Comparison of ENCODE assay signal across 15 mouse cellular contexts in the genomic region with DNA sequence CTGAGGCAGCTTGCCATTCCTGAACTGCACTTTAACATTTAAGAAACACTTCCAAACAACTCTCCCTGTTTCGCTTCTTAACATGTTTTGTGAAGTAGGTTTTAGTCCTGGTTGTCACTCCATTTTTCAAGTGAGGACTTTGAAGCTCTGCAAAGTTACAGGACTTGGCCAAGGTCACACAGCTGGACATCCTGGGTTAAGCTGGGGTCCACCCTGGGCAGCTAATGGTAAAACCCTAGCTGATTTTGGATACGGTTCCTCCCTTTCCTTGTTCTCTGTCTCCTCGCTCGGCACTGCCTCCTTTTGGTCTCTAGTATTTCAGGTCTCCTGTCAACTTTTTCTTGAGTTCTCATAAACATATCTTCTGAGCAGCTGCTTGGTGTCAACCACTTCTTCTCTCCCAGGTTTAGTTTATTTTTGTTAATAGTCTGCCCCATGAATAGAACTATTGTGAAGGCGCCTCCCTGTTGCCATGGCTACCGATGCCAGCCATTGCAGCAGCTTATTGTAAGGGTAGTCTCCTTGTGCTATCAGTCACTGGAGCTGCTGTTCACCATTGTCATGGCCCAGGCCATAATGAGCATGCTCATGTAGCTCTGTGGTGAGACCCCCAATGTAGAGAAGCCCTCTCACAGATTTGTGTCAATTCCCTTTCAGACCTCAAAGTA.
DNase-seq lines count a peak whose midpoint lies in the region; ATAC-seq and TF ChIP-seq lines count a peak whose summit lies in the region.
"Had no signal": no experiment of that assay in that cellular context is flagged by ENCODE, and none has a peak within 500 bp of the region (broad histone marks: within the 10 kb centered on the region; RNA-seq: fewer than 3 reads in every experiment).

No protein-coding gene starts in this region.

- no peak overlapping the region for H3K4me2 ChIP-seq in embryonic facial prominence, embryonic 14.5 days (ENCODE audit: low read depth, low read length)
- no peak overlapping the region for H3K4me2 ChIP-seq in hindbrain, postnatal 0 days (ENCODE audit: low read depth, low read length)
- no peak overlapping the region for H3K4me2 ChIP-seq in intestine, postnatal 0 days (replicated peaks; ENCODE audit: low read depth)
- H3K4me2 ChIP-seq: hindbrain, embryonic 15.5 days had no signal

- WGBS in embryonic facial prominence, embryonic 14.5 days = 72% methylated on average over 6 of the region's 6 CpGs
- 42% methylated on average over 6 of the region's 6 CpGs for WGBS in hindbrain, postnatal 0 days
- WGBS in intestine, postnatal 0 days = 88% methylated on average over 6 of the region's 6 CpGs

- ATAC-seq in embryonic facial prominence, embryonic 14.5 days (ENCODE audit: low read depth) = no peak
- 0 out of 2 replicates have a peak, but pooled peaks have one; percentile 55 for ATAC-seq in hindbrain, postnatal 0 days
- ATAC-seq in intestine, postnatal 0 days = no peak

- no peak overlapping the region for H3K27ac ChIP-seq in embryonic facial prominence, embryonic 14.5 days (replicated peaks; ENCODE audit: low read depth, low read length)
- H3K27ac ChIP-seq in hindbrain, postnatal 0 days = no peak overlapping the region
- no peak overlapping the region for H3K27ac ChIP-seq in intestine, postnatal 0 days (ENCODE audit: low read depth, low read length)
- H3K27ac ChIP-seq: heart, embryonic 10.5 days; hindbrain, embryonic 15.5 days had no signal

- H3K9ac ChIP-seq in embryonic facial prominence, embryonic 14.5 days (ENCODE audit: low read depth, low read length) = no peak overlapping the region
- H3K9ac ChIP-seq in hindbrain, postnatal 0 days (replicated peaks; ENCODE audit: low read length) = no peak overlapping the region
- H3K9ac ChIP-seq in intestine, postnatal 0 days (ENCODE audit: low read depth, low read length) = no peak overlapping the region
- H3K9ac ChIP-seq: hindbrain, embryonic 15.5 days had no signal

- no peaks in the 10 kb centered on the region for H3K9me3 ChIP-seq in embryonic facial prominence, embryonic 14.5 days (ENCODE audit: control insufficient read depth, low read length)
- no peaks in the 10 kb centered on the region for H3K9me3 ChIP-seq in hindbrain, postnatal 0 days (ENCODE audit: low read length)
- H3K9me3 ChIP-seq in intestine, postnatal 0 days (ENCODE audit: control insufficient read depth) = no peaks in the 10 kb centered on the region
- H3K9me3 ChIP-seq: heart, embryonic 10.5 days; hindbrain, embryonic 15.5 days had no signal

- no peak overlapping the region for H3K4me3 ChIP-seq in embryonic facial prominence, embryonic 14.5 days (ENCODE audit: low read depth, low read length)
- H3K4me3 ChIP-seq in hindbrain, postnatal 0 days (ENCODE audit: low read length) = no peak overlapping the region
- H3K4me3 ChIP-seq in intestine, postnatal 0 days (ENCODE audit: low read depth, low read length) = no peak overlapping the region
- H3K4me3 ChIP-seq: heart, embryonic 10.5 days; hindbrain, embryonic 15.5 days had no signal

- peaks cover 10% of the 10 kb centered on the region; the same call in 1 of the 2 replicates for H3K4me1 ChIP-seq in embryonic facial prominence, embryonic 14.5 days (ENCODE audit: control insufficient read depth, insufficient read depth, low read length)
- H3K4me1 ChIP-seq in hindbrain, postnatal 0 days (ENCODE audit: insufficient read depth, low read length) = no peaks in the 10 kb centered on the region
- no peaks in the 10 kb centered on the region for H3K4me1 ChIP-seq in intestine, postnatal 0 days (replicated peaks; ENCODE audit: control insufficient read depth, insufficient read depth, low read length)
- H3K4me1 ChIP-seq: heart, embryonic 10.5 days; hindbrain, embryonic 15.5 days had no signal

- TF ChIP-seq CTCF in hindbrain, postnatal 0 days (IDR thresholded peaks at IDR 0.05; ENCODE audit: low read depth) = no peak
- no peak for TF ChIP-seq CTCF in intestine, postnatal 0 days (IDR thresholded peaks at IDR 0.05; ENCODE audit: low read depth)

- DNase-seq in left cerebral cortex, adult 11 months (ENCODE audit: low spot score) = peak; percentile 11
- no peak for DNase-seq in left cerebral cortex, postnatal 4 days
- peak; percentile 26 for DNase-seq in embryonic facial prominence, embryonic 14.5 days (ENCODE audit: low spot score)
- no peak for DNase-seq in hindbrain, postnatal 0 days (ENCODE audit: low spot score)
- peak; percentile 51 to 68 for DNase-seq in right cerebral cortex, postnatal 10 days (ENCODE audit: low spot score in 2 of 2)
- no peak for DNase-seq in cerebellum, adult 11-12 months
- DNase-seq in spleen, adult 12 weeks (ENCODE audit: low spot score) = no peak
- DNase-seq: adrenal gland, adult 8-10 months; B cell, adult 2 months; cerebellum, adult 9-11 months; liver; lung, postnatal 36 days had no signal

- intact Hi-C loops in left cerebral cortex, postnatal 4 days (cut with DNase I) = no loop called here

- no peaks in the 10 kb centered on the region for H3K27me3 ChIP-seq in embryonic facial prominence, embryonic 14.5 days (replicated peaks; ENCODE audit: control insufficient read depth, insufficient read depth, low read length)
- no peaks in the 10 kb centered on the region for H3K27me3 ChIP-seq in hindbrain, postnatal 0 days (ENCODE audit: insufficient read depth, low read length)
- no peaks in the 10 kb centered on the region for H3K27me3 ChIP-seq in intestine, postnatal 0 days (replicated peaks; ENCODE audit: control insufficient read depth, insufficient read depth, low read length)
- H3K27me3 ChIP-seq: hindbrain, embryonic 15.5 days had no signal

- no peaks in the 10 kb centered on the region for H3K36me3 ChIP-seq in embryonic facial prominence, embryonic 14.5 days (ENCODE audit: control insufficient read depth, insufficient read depth, low read length)
- no peaks in the 10 kb centered on the region for H3K36me3 ChIP-seq in hindbrain, postnatal 0 days (ENCODE audit: insufficient read depth, low read length)
- H3K36me3 ChIP-seq in intestine, postnatal 0 days (ENCODE audit: control insufficient read depth, insufficient read depth) = no peaks in the 10 kb centered on the region
- H3K36me3 ChIP-seq: heart, embryonic 10.5 days; hindbrain, embryonic 15.5 days had no signal

Comparison
In these comparisons a context has a peak if more than half of its experiments do, and no peak if none do; other contexts are left out.
1. DNase-seq: peak in left cerebral cortex, adult 11 months (single experiment), embryonic facial prominence, embryonic 14.5 days (single experiment) and right cerebral cortex, postnatal 10 days (2 of 2); none in left cerebral cortex, postnatal 4 days (single experiment), hindbrain, postnatal 0 days (single experiment), cerebellum, adult 11-12 months (single experiment) and spleen, adult 12 weeks (single experiment).